In genomic region chr1:79696933-79697332, GRCm38 (mm10) we compare ENCODE assay signal across 11 mouse cellular contexts. TPM values are rescaled to one million over a fixed set of nuclear protein-coding genes. Genes with fewer than 3 reads are reported as not detected.
A peak's percentile ranks its signal among the peaks of the same experiment; 100 is the strongest.
DNase-seq lines count a peak whose midpoint lies in the region; ATAC-seq and TF ChIP-seq lines count a peak whose summit lies in the region.
"Had no signal": no experiment of that assay in that cellular context is flagged by ENCODE, and none has a peak within 500 bp of the region (broad histone marks: within the 10 kb centered on the region; RNA-seq: fewer than 3 reads in every experiment).

No protein-coding gene starts in this region.

- H3K4me3 ChIP-seq in kidney, embryonic 15.5 days (replicated peaks), result no peak overlapping the region
- no peak overlapping the region for H3K4me3 ChIP-seq in neural tube, embryonic 11.5 days (ENCODE audit: low read depth, low read length)
- no peak overlapping the region for H3K4me3 ChIP-seq in hindbrain, embryonic 12.5 days
- H3K4me3 ChIP-seq in stomach, postnatal 0 days (ENCODE audit: low read depth, low read length), result no peak overlapping the region
- H3K4me3 ChIP-seq: heart, embryonic 13.5 days had no signal

- WGBS in kidney, embryonic 15.5 days, result 63% methylated on average over 5 of the region's 5 CpGs
- 73% methylated on average over 5 of the region's 5 CpGs for WGBS in neural tube, embryonic 11.5 days
- WGBS in hindbrain, embryonic 12.5 days, result 53% methylated on average over 5 of the region's 5 CpGs
- WGBS in stomach, postnatal 0 days, result 51% methylated on average over 5 of the region's 5 CpGs

- H3K27ac ChIP-seq in kidney, embryonic 15.5 days, result no peak overlapping the region
- H3K27ac ChIP-seq in neural tube, embryonic 11.5 days (ENCODE audit: low read depth, low read length), result no peak overlapping the region
- 0 out of 2 replicates have a peak overlapping the region, but pooled peaks have one; percentile 48 for H3K27ac ChIP-seq in hindbrain, embryonic 12.5 days
- no peak overlapping the region for H3K27ac ChIP-seq in stomach, postnatal 0 days (replicated peaks)
- H3K27ac ChIP-seq: heart, embryonic 13.5 days had no signal

- no peak for TF ChIP-seq CTCF in stomach, postnatal 0 days (IDR thresholded peaks at IDR 0.05; ENCODE audit: low read depth)

- H3K9me3 ChIP-seq in kidney, embryonic 15.5 days (replicated peaks), result no peaks in the 10 kb centered on the region
- no peaks in the 10 kb centered on the region for H3K9me3 ChIP-seq in neural tube, embryonic 11.5 days (ENCODE audit: control insufficient read depth, low read length)
- no peaks in the 10 kb centered on the region for H3K9me3 ChIP-seq in hindbrain, embryonic 12.5 days (replicated peaks)
- no peaks in the 10 kb centered on the region for H3K9me3 ChIP-seq in stomach, postnatal 0 days (ENCODE audit: control insufficient read depth, low read length)
- H3K9me3 ChIP-seq: heart, embryonic 13.5 days had no signal

- H3K9ac ChIP-seq in kidney, embryonic 15.5 days, result no peak overlapping the region
- H3K9ac ChIP-seq in neural tube, embryonic 11.5 days (ENCODE audit: low read length), result no peak overlapping the region
- no peak overlapping the region for H3K9ac ChIP-seq in hindbrain, embryonic 12.5 days
- no peak overlapping the region for H3K9ac ChIP-seq in stomach, postnatal 0 days (ENCODE audit: low read length)
- H3K9ac ChIP-seq: heart, embryonic 13.5 days; liver, postnatal 0 days had no signal

- no peak for DNase-seq in kidney, adult 8-10 months
- no peak for DNase-seq in neural tube, embryonic 11.5 days (ENCODE audit: low spot score)
- DNase-seq in neural tube, embryonic 10.5 days (ENCODE audit: extremely low spot score, low spot score), result no peak
- peak; percentile 30 for DNase-seq in stomach, postnatal 0 days (ENCODE audit: low spot score)
- no peak for DNase-seq in cerebellum, postnatal 14 days
- no peak for DNase-seq in cerebellum, postnatal 36 days
- DNase-seq: cerebellum, adult 9-11 months had no signal

- TF ChIP-seq EP300 in stomach, postnatal 0 days (optimal IDR thresholded peaks at IDR 0.05), result no peak

- peaks cover 11% of the 10 kb centered on the region for H3K4me1 ChIP-seq in kidney, embryonic 15.5 days
- no peaks in the 10 kb centered on the region for H3K4me1 ChIP-seq in neural tube, embryonic 11.5 days (ENCODE audit: control insufficient read depth, insufficient read depth, low read length)
- H3K4me1 ChIP-seq in hindbrain, embryonic 12.5 days, result peaks cover 12% of the 10 kb centered on the region
- H3K4me1 ChIP-seq in stomach, postnatal 0 days (replicated peaks; ENCODE audit: control insufficient read depth, insufficient read depth), result no peaks in the 10 kb centered on the region

- H3K4me2 ChIP-seq in kidney, embryonic 15.5 days, result peak overlapping the region; percentile 10; the same call in 1 of the 2 replicates
- no peak overlapping the region for H3K4me2 ChIP-seq in neural tube, embryonic 11.5 days (ENCODE audit: low read depth)
- no peak overlapping the region for H3K4me2 ChIP-seq in hindbrain, embryonic 12.5 days (replicated peaks)
- no peak overlapping the region for H3K4me2 ChIP-seq in stomach, postnatal 0 days (replicated peaks; ENCODE audit: low read depth)

- H3K27me3 ChIP-seq in kidney, embryonic 15.5 days, result no peaks in the 10 kb centered on the region
- no peaks in the 10 kb centered on the region for H3K27me3 ChIP-seq in neural tube, embryonic 11.5 days (ENCODE audit: control insufficient read depth, insufficient read depth, low read length)
- H3K27me3 ChIP-seq in hindbrain, embryonic 12.5 days, result no peaks in the 10 kb centered on the region
- H3K27me3 ChIP-seq in stomach, postnatal 0 days (ENCODE audit: control insufficient read depth, insufficient read depth, low read length), result no peaks in the 10 kb centered on the region
- H3K27me3 ChIP-seq: heart, embryonic 13.5 days had no signal

- ATAC-seq in kidney, embryonic 15.5 days (replicated peaks; ENCODE audit: low FRiP score), result 0 out of 2 replicates have a peak, but pooled peaks have one; percentile 37
- 0 out of 2 replicates have a peak, but pooled peaks have one; percentile 6 for ATAC-seq in neural tube, embryonic 11.5 days (ENCODE audit: insufficient read depth, low FRiP score, low TSS enrichment)
- peak; percentile 66 for ATAC-seq in hindbrain, embryonic 12.5 days (ENCODE audit: low FRiP score)
- peak; percentile 49 for ATAC-seq in stomach, postnatal 0 days (ENCODE audit: low FRiP score, low TSS enrichment)

- 0 out of 2 replicates have a peak, but pooled peaks cover 3% of the 10 kb centered on the region for H3K36me3 ChIP-seq in kidney, embryonic 15.5 days
- H3K36me3 ChIP-seq in neural tube, embryonic 11.5 days (ENCODE audit: control insufficient read depth, insufficient read depth, low read length), result no peaks in the 10 kb centered on the region
- H3K36me3 ChIP-seq in hindbrain, embryonic 12.5 days, result 0 out of 2 replicates have a peak, but pooled peaks cover 2% of the 10 kb centered on the region
- 0 out of 2 replicates have a peak, but pooled peaks cover 3% of the 10 kb centered on the region for H3K36me3 ChIP-seq in stomach, postnatal 0 days (ENCODE audit: control insufficient read depth, insufficient read depth, low read length)

RNA-seq across cellular contexts. Expression of gene Ap1s3, which starts 25.2 kb away (rescaled TPM):
- polyA plus RNA-seq in kidney, embryonic 15.5 days (2015; fragmentation: Nextera tagmentation; extraction: Ambion mirVana), result 1.1 and 1.3 TPM in 2 replicates
- 0.16 TPM in 1 of 2 replicates, not detected in the other for polyA plus RNA-seq in neural tube, embryonic 11.5 days (2014; fragmentation: Nextera tagmentation; extraction: Ambion mirVana)
- 0.20 and 0.48 TPM in 2 replicates for polyA plus RNA-seq in hindbrain, embryonic 12.5 days (2016; fragmentation: Nextera tagmentation; extraction: Ambion mirVana)
- polyA plus RNA-seq in stomach, postnatal 0 days (2015; fragmentation: Nextera tagmentation; extraction: Ambion mirVana), result 0.94 and 1.4 TPM in 2 replicates

Comparison
In these comparisons a context has a peak if more than half of its experiments do, and no peak if none do; other contexts are left out.
1. ATAC-seq: peak in every context shown above with its lines; median percentile 66 in hindbrain, embryonic 12.5 days; 49 in stomach, postnatal 0 days; 37 in kidney, embryonic 15.5 days; 6 in neural tube, embryonic 11.5 days.